Mouse (Mus musculus): ENCODE measurements around the gene Nfib. TPM values are rescaled to one million over a fixed set of nuclear protein-coding genes. Genes with fewer than 3 reads are reported as not detected.

The Nfib gene
- total and polyA plus RNA-seq, 3 experiments = 0.04 to 0.11 (median 0.09) TPM

DNA sequence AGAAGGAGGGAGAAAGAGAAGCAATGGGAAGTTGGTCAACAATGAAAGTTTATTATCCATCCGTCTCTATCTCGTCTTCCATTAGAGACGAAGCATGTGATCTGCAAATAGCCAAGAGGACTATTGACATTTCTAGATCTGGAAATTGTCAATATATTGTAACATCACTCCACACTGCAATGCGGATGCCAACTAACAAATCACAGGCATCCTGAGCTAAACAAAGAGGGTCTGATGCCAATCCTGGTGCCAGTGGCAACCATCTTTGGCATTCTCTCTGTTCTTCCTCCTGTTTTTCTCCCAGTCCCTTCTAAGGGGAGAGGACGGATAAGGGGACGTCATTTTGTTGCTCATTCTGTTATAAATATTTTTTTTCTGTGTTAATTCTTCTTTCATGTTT is 209.9 kb downstream of the Nfib start:
- no peak overlapping the region for H3K4me3 ChIP-seq (replicated peaks in 1 of 3; ENCODE audit: low read depth in 2 of 3, low read length in 2 of 3, poor library complexity in 1 of 3)
- no peak overlapping the region for H3K9ac ChIP-seq (ENCODE audit: insufficient read depth, low read depth)
- H3K27ac ChIP-seq (ENCODE audit: insufficient read depth, low read depth) = no peak overlapping the region
- no peaks in the 10 kb centered on the region for H3K4me1 ChIP-seq (ENCODE audit: control insufficient read depth in 1 of 2, insufficient read depth in 2 of 2)
- in situ Hi-C loops (cut with MboI; ENCODE audit: low pct_ligation_motif_present, low pct_unique_long_range_greater_than_20kb, low sequenced_read_pairs) (no loop called here), dilution Hi-C loops (cut with MboI; ENCODE audit: extremely low pct_ligation_motif_present, extremely low pct_unique_long_range_greater_than_20kb, low sequenced_read_pairs) (no loop called here)
- no peaks in the 10 kb centered on the region for H3K9me3 ChIP-seq (replicated peaks; ENCODE audit: low read length)
- DNase-seq (ENCODE audit: extremely low read depth) = no peak
- no peaks in the 10 kb centered on the region for H3K36me3 ChIP-seq (replicated peaks in 1 of 2; ENCODE audit: control insufficient read depth in 1 of 2, insufficient read depth in 1 of 2, low read length in 1 of 2)
- H3K27me3 ChIP-seq (replicated peaks) = no peaks in the 10 kb centered on the region
- H3K4me2 ChIP-seq (ENCODE audit: insufficient read depth, low read depth, poor library complexity, severe bottlenecking) = no peak overlapping the region
- no peaks in the 10 kb centered on the region for H3K79me2 ChIP-seq (replicated peaks; ENCODE audit: control insufficient read depth, extremely low read depth, insufficient read depth, poor library complexity, severe bottlenecking)
- no peak for TF ChIP-seq JUN (IDR thresholded peaks at IDR 0.05; ENCODE audit: insufficient read depth, low read depth, low read length)

DNA sequence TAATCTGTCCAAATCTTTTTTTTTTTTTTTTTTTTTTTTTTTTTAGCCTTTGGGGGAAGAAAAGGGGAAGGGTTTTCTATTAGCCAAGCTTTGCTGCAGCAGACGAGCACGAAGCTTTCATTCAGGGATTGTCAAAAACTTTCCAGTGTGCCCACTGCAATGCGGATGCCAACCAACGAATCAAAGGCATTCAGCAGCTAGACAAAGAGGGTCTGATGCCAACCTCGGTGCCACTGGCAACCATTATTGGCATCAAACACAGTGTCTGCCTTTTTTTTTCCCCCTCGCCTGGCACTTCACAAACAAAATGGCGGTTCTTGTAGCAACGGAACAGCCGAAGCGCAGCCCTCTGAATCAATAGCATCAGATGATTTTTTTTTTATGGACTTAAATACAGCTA is 210.7 kb downstream of the Nfib start:
- in situ Hi-C loops (cut with MboI; ENCODE audit: low pct_ligation_motif_present, low pct_unique_long_range_greater_than_20kb, low sequenced_read_pairs) = no loop called here
- H3K36me3 ChIP-seq (replicated peaks in 1 of 2; ENCODE audit: control insufficient read depth in 1 of 2, insufficient read depth in 1 of 2, low read length in 1 of 2) = no peaks in the 10 kb centered on the region

DNA sequence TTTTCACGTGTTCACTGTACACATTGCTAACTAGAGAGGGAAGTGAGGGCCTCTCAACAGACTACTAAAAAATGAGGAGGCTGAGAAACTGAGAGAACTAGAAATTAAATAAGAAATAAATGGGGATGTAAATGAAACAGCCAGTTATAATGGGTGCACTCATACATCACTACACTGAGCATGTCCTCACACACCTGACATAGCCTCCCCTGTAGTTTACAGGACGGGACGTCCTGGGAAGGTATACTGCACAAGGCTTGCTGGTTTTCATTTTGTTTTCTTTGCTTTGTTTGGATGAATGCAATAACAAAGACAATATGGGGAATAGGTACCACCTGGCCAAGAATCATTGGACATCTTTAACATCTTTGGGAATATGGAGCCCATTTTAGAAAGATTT is 211.1 kb downstream of the Nfib start:
- TF ChIP-seq ZC3H11A (IDR thresholded peaks at IDR 0.05; ENCODE audit: low read depth, low read length) (no peak), JUND (conservative IDR thresholded peaks at IDR 0.05; ENCODE audit: low read depth, low read length) (no peak), MEF2A (IDR thresholded peaks at IDR 0.05; ENCODE audit: borderline replicate concordance, low read depth, low read length) (no peak), MAX (IDR thresholded peaks at IDR 0.05; ENCODE audit: low read length) (no peak), KAT2A (IDR thresholded peaks at IDR 0.05; ENCODE audit: insufficient replicate concordance, low read length) (no peak), HCFC1 (IDR thresholded peaks at IDR 0.05; ENCODE audit: low read depth, low read length) (no peak), MYC (IDR thresholded peaks at IDR 0.05; ENCODE audit: low read depth, low read length) (no peak), SMC3 (IDR thresholded peaks at IDR 0.05; ENCODE audit: low read depth, low read length) (no peak), PAX5 (IDR thresholded peaks at IDR 0.05; ENCODE audit: low read length) (no peak), CHD1 (IDR thresholded peaks at IDR 0.05; ENCODE audit: low read depth, low read length) (no peak)
- H3K27ac ChIP-seq (ENCODE audit: insufficient read depth, low read depth) = no peak overlapping the region
- dilution Hi-C loops (cut with MboI; ENCODE audit: extremely low pct_ligation_motif_present, extremely low pct_unique_long_range_greater_than_20kb, low sequenced_read_pairs) (no loop called here), in situ Hi-C loops (cut with MboI; ENCODE audit: low pct_ligation_motif_present, low pct_unique_long_range_greater_than_20kb, low sequenced_read_pairs) (no loop called here)
- no peak overlapping the region for H3K4me2 ChIP-seq (ENCODE audit: insufficient read depth, low read depth, poor library complexity, severe bottlenecking)
- no peaks in the 10 kb centered on the region for H3K4me1 ChIP-seq (ENCODE audit: control insufficient read depth in 1 of 2, insufficient read depth in 2 of 2)
- no peak overlapping the region for H3K4me3 ChIP-seq (replicated peaks in 1 of 3; ENCODE audit: low read depth in 2 of 3, low read length in 2 of 3, poor library complexity in 1 of 3)
- H3K9ac ChIP-seq (ENCODE audit: insufficient read depth, low read depth) = no peak overlapping the region
- no peaks in the 10 kb centered on the region for H3K27me3 ChIP-seq (replicated peaks)
- no peaks in the 10 kb centered on the region for H3K9me3 ChIP-seq (replicated peaks; ENCODE audit: low read length)
- no peak for DNase-seq (ENCODE audit: extremely low read depth)
- H3K36me3 ChIP-seq (replicated peaks in 1 of 2; ENCODE audit: control insufficient read depth in 1 of 2, insufficient read depth in 1 of 2, low read length in 1 of 2) = no peaks in the 10 kb centered on the region
- no peaks in the 10 kb centered on the region for H3K79me2 ChIP-seq (replicated peaks; ENCODE audit: control insufficient read depth, extremely low read depth, insufficient read depth, poor library complexity, severe bottlenecking)

More for the DNA sequence above, 210.7 kb downstream of the Nfib start:
- no peak for DNase-seq (ENCODE audit: extremely low read depth)
- TF ChIP-seq EP300 (IDR thresholded peaks at IDR 0.05; ENCODE audit: low read length) = no peak
- no peak for TF ChIP-seq BHLHE40 (IDR thresholded peaks at IDR 0.05; ENCODE audit: low read depth, low read length)
- TF ChIP-seq MAX (IDR thresholded peaks at IDR 0.05; ENCODE audit: low read length) = no peak
- TF ChIP-seq RAD21 (IDR thresholded peaks at IDR 0.05; ENCODE audit: low read depth, low read length) = no peak
- TF ChIP-seq PAX5 (IDR thresholded peaks at IDR 0.05; ENCODE audit: low read length) = no peak
- TF ChIP-seq USF2 (conservative IDR thresholded peaks at IDR 0.05; ENCODE audit: low read depth, low read length) = no peak
- no peak for TF ChIP-seq RCOR1 (conservative IDR thresholded peaks at IDR 0.05; ENCODE audit: low read depth, low read length)
- no peak for TF ChIP-seq MEF2A (IDR thresholded peaks at IDR 0.05; ENCODE audit: borderline replicate concordance, low read depth, low read length)
- TF ChIP-seq KAT2A (IDR thresholded peaks at IDR 0.05; ENCODE audit: insufficient replicate concordance, low read length) = no peak
- no peak for TF ChIP-seq SIN3A (IDR thresholded peaks at IDR 0.05; ENCODE audit: low read length)
- no peak for TF ChIP-seq ZC3H11A (IDR thresholded peaks at IDR 0.05; ENCODE audit: low read depth, low read length)
- no peak for TF ChIP-seq TBP (conservative IDR thresholded peaks at IDR 0.05; ENCODE audit: low read depth, low read length)
- TF ChIP-seq MYC (IDR thresholded peaks at IDR 0.05; ENCODE audit: low read depth, low read length) = no peak
- TF ChIP-seq ZKSCAN1 (IDR thresholded peaks at IDR 0.05; ENCODE audit: borderline replicate concordance, low read depth, low read length) = no peak
- no peak for TF ChIP-seq E2F4 (IDR thresholded peaks at IDR 0.05; ENCODE audit: insufficient replicate concordance, low read depth, low read length)
- TF ChIP-seq ETS1 (conservative IDR thresholded peaks at IDR 0.05; ENCODE audit: low read depth, low read length) = no peak
- TF ChIP-seq POLR2A (IDR thresholded peaks at IDR 0.05; ENCODE audit: low read depth, low read length) = no peak
- TF ChIP-seq JUN (IDR thresholded peaks at IDR 0.05; ENCODE audit: insufficient read depth, low read depth, low read length) = no peak
- no peak for TF ChIP-seq GABPA (IDR thresholded peaks at IDR 0.05; ENCODE audit: insufficient replicate concordance, low read depth, low read length)
- TF ChIP-seq USF1 (IDR thresholded peaks at IDR 0.05; ENCODE audit: low read depth, low read length) = no peak
- Histone ChIP-seq H3K9ac (ENCODE audit: insufficient read depth, low read depth) (no peak overlapping the region), H3K27ac (ENCODE audit: insufficient read depth, low read depth) (no peak overlapping the region), H3K4me2 (ENCODE audit: insufficient read depth, low read depth, poor library complexity, severe bottlenecking) (no peak overlapping the region), H3K27me3 (replicated peaks) (no peaks in the 10 kb centered on the region), H3K79me2 (replicated peaks; ENCODE audit: control insufficient read depth, extremely low read depth, insufficient read depth, poor library complexity, severe bottlenecking) (no peaks in the 10 kb centered on the region), H3K4me3 (replicated peaks in 1 of 3; ENCODE audit: low read depth in 2 of 3, low read length in 2 of 3, poor library complexity in 1 of 3) (no peak overlapping the region), H3K4me1 (ENCODE audit: control insufficient read depth in 1 of 2, insufficient read depth in 2 of 2) (no peaks in the 10 kb centered on the region), H3K9me3 (replicated peaks; ENCODE audit: low read length) (no peaks in the 10 kb centered on the region)
- dilution Hi-C loops (cut with MboI; ENCODE audit: extremely low pct_ligation_motif_present, extremely low pct_unique_long_range_greater_than_20kb, low sequenced_read_pairs) = no loop called here

Measured in CH12.LX (cell line).